Mouse (Mus musculus) kidney, postnatal 0 days (tissue): ENCODE measurements around the gene Macrod2. TPM values are rescaled to one million over a fixed set of nuclear protein-coding genes. Genes with fewer than 3 reads are reported as not detected.
A peak's percentile ranks its signal among the peaks of the same experiment; 100 is the strongest.

Experiments used
- ATAC-seq: fragments of 200-750 bp; cut with Nextera tagmentation; replicated peaks from 2 replicates; pipeline ENCODE4 v1.8.0; 2017; ENCODE audit warnings: low read depth, moderate number of reproducible peaks, moderate TSS enrichment, moderate library complexity; ENCODE audit not compliant: low FRiP score
- DNase-seq: peaks from one replicate; pipeline ENCODE4 v3.0.0-alpha.2; 2016; ENCODE audit warnings: low spot score
- H3K27ac ChIP-seq: fragments of 300-500 bp; sonication (generic); 2 replicates; pipeline ENCODE4 v1.5.1; 2014; ENCODE audit warnings: mild to moderate bottlenecking
- H3K27me3 ChIP-seq: fragments of 300-500 bp; sonication (generic); 2 replicates; pipeline ENCODE4 v1.6.1; 2014; ENCODE audit warnings: low read length, mixed read lengths; ENCODE audit not compliant: insufficient read depth
- H3K36me3 ChIP-seq: fragments of 300-500 bp; sonication (generic); 2 replicates; pipeline ENCODE4 v1.6.1; 2014; ENCODE audit warnings: low read length, mixed read lengths; ENCODE audit not compliant: insufficient read depth
- H3K4me1 ChIP-seq: fragments of 300-500 bp; sonication (generic); replicated peaks from 2 replicates; pipeline ENCODE4 v1.6.1; 2014; ENCODE audit warnings: antibody characterized with exemption, low read length, mixed read lengths; ENCODE audit not compliant: insufficient read depth
- H3K4me2 ChIP-seq: fragments of 300-500 bp; sonication (generic); 2 replicates; pipeline ENCODE4 v1.6.1; 2014; ENCODE audit warnings: mild to moderate bottlenecking, low read length, moderate library complexity, mixed read lengths
- H3K4me3 ChIP-seq: fragments of 300-500 bp; sonication (generic); replicated peaks from 2 replicates; pipeline ENCODE4 v1.5.1; 2014; ENCODE audit warnings: low read depth, low read length
- H3K9ac ChIP-seq: fragments of 300-500 bp; sonication (generic); 2 replicates; pipeline ENCODE4 v1.6.1; 2014; ENCODE audit warnings: low read depth, low read length
- H3K9me3 ChIP-seq: fragments of 300-500 bp; sonication (generic); replicated peaks from 2 replicates; pipeline ENCODE4 v1.6.1; 2016; ENCODE audit warnings: low read length, inconsistent platforms, mixed read lengths
- CTCF ChIP-seq: IDR thresholded peaks from 2 replicates; pipeline ENCODE4 v1.5.1; 2016; ENCODE audit warnings: antibody characterized with exemption, low read depth, mild to moderate bottlenecking, moderate library complexity
- WGBS: fragments of 180-500 bp; shearing (Covaris S2); extraction: QIAGEN DNeasy Blood & Tissue Kit; methylation state at CpG from one replicate; pipeline ENCODE4 v1.1.7; 2014; 5-methylcytosine and 5-hydroxymethylcytosine counted together
- polyA plus RNA-seq: library from polyadenylated mRNA; unstranded; fragments of >200 nt; fragmentation: Nextera tagmentation; extraction: Ambion mirVana; gene quantifications from 2 replicates; pipeline ENCODE4 v1.2.1, GENCODE M21; 2015

Macrod2 gene
- polyA plus RNA-seq, 1 experiment from 2014 or later = 28.6 TPM

- H3K4me3 ChIP-seq = no peak overlapping the region
- H3K27ac ChIP-seq = no peak overlapping the region
- no peaks in the 10 kb centered on the region for H3K9me3 ChIP-seq
- no peaks in the 10 kb centered on the region for H3K36me3 ChIP-seq
- no peaks in the 10 kb centered on the region for H3K4me1 ChIP-seq
- no peak for ATAC-seq
- no peak for TF ChIP-seq CTCF
- H3K4me2 ChIP-seq = no peak overlapping the region
- no peak for DNase-seq
- H3K27me3 ChIP-seq = no peaks in the 10 kb centered on the region
- 83% methylated on average over 7 of the region's 7 CpGs for WGBS
- no peak overlapping the region for H3K9ac ChIP-seq
Measured at GRCm38 (mm10) chr2:140913679-140914412, 518.7 kb downstream of the Macrod2 start.

GRCm38 (mm10) chr2:140926922-140927321 lies 531.8 kb downstream of the Macrod2 start:
- Histone ChIP-seq H3K36me3 (no peaks in the 10 kb centered on the region), H3K9ac (no peak overlapping the region), H3K4me2 (no peak overlapping the region), H3K9me3 (no peaks in the 10 kb centered on the region), H3K27me3 (no peaks in the 10 kb centered on the region), H3K4me1 (no peaks in the 10 kb centered on the region), H3K4me3 (no peak overlapping the region), H3K27ac (no peak overlapping the region)
- DNase-seq = no peak
- peak; percentile 47; the same call in 1 of the 2 replicates for TF ChIP-seq CTCF
- no peak for ATAC-seq

GRCm38 (mm10) chr2:140934483-140934882 lies 539.4 kb downstream of the Macrod2 start:
- H3K4me2 ChIP-seq = no peak overlapping the region
- DNase-seq (peak; percentile 64), ATAC-seq (no peak)
- H3K27me3 ChIP-seq = no peaks in the 10 kb centered on the region
- H3K9ac ChIP-seq = no peak overlapping the region
- H3K4me3 ChIP-seq = no peak overlapping the region
- 26% methylated on average over 1 of the region's 1 CpGs for WGBS
- no peaks in the 10 kb centered on the region for H3K4me1 ChIP-seq
- TF ChIP-seq CTCF = no peak
- H3K36me3 ChIP-seq = no peaks in the 10 kb centered on the region
- H3K27ac ChIP-seq = no peak overlapping the region
- H3K9me3 ChIP-seq = no peaks in the 10 kb centered on the region

- Histone ChIP-seq H3K9ac (no peak overlapping the region), H3K4me3 (no peak overlapping the region), H3K27me3 (no peaks in the 10 kb centered on the region), H3K36me3 (no peaks in the 10 kb centered on the region), H3K4me1 (no peaks in the 10 kb centered on the region), H3K9me3 (no peaks in the 10 kb centered on the region), H3K27ac (no peak overlapping the region), H3K4me2 (no peak overlapping the region)
- WGBS = 91% methylated on average over 3 of the region's 3 CpGs
- DNase-seq = no peak
- no peak for TF ChIP-seq CTCF
- no peak for ATAC-seq
Measured at GRCm38 (mm10) chr2:140949461-140949860, 554.4 kb downstream of the Macrod2 start.

- Histone ChIP-seq H3K27me3 (no peaks in the 10 kb centered on the region), H3K4me3 (no peak overlapping the region), H3K4me1 (no peaks in the 10 kb centered on the region), H3K27ac (no peak overlapping the region), H3K4me2 (no peak overlapping the region), H3K36me3 (no peaks in the 10 kb centered on the region), H3K9me3 (no peaks in the 10 kb centered on the region), H3K9ac (no peak overlapping the region)
- DNase-seq = no peak
- 65% methylated on average over 2 of the region's 2 CpGs for WGBS
- no peak for ATAC-seq
- TF ChIP-seq CTCF = no peak
Measured at GRCm38 (mm10) chr2:140959246-140959645, 564.1 kb downstream of the Macrod2 start.

- Histone ChIP-seq H3K4me2 (no peak overlapping the region), H3K4me3 (no peak overlapping the region), H3K27ac (no peak overlapping the region), H3K9me3 (no peaks in the 10 kb centered on the region), H3K36me3 (no peaks in the 10 kb centered on the region), H3K27me3 (no peaks in the 10 kb centered on the region), H3K9ac (no peak overlapping the region), H3K4me1 (no peaks in the 10 kb centered on the region)
- no peak for TF ChIP-seq CTCF
- DNase-seq (no peak), ATAC-seq (no peak)
- 72% methylated on average over 2 of the region's 2 CpGs for WGBS
Measured at GRCm38 (mm10) chr2:140970181-140970580, 575.1 kb downstream of the Macrod2 start.

GRCm38 (mm10) chr2:140971845-140972244 lies 576.7 kb downstream of the Macrod2 start:
- WGBS = 55% methylated on average over 5 of the region's 5 CpGs
- Histone ChIP-seq H3K4me3 (no peak overlapping the region), H3K4me2 (no peak overlapping the region), H3K27ac (no peak overlapping the region), H3K9ac (no peak overlapping the region), H3K27me3 (no peaks in the 10 kb centered on the region), H3K9me3 (no peaks in the 10 kb centered on the region), H3K4me1 (no peaks in the 10 kb centered on the region), H3K36me3 (no peaks in the 10 kb centered on the region)
- ATAC-seq (no peak), DNase-seq (no peak)
- TF ChIP-seq CTCF = no peak
